Mouse (Mus musculus) liver, postnatal 0 days (tissue): ENCODE data around the gene Grm2. TPM values are rescaled to one million over a fixed set of nuclear protein-coding genes. Genes with fewer than 3 reads are reported as not detected.

Experiments
- ATAC-seq: fragments of 200-750 bp; cut with Nextera tagmentation; 2 replicates; pipeline ENCODE4 v1.8.0; 2017; ENCODE audit warnings: mild to moderate bottlenecking, moderate library complexity
- DNase-seq: peaks from one replicate; pipeline ENCODE4 v3.0.0-alpha.2; 2016
- H3K27ac ChIP-seq: fragments of 300-500 bp; sonication (generic); 2 replicates; pipeline ENCODE4 v1.5.1; 2014; ENCODE audit warnings: antibody characterized with exemption, moderate library complexity, mild to moderate bottlenecking, low read depth
- H3K27me3 ChIP-seq: fragments of 300-500 bp; sonication (generic); 2 replicates; pipeline ENCODE4 v1.6.1; 2014; ENCODE audit warnings: low read length, control low read depth, mixed read lengths; ENCODE audit not compliant: insufficient read depth
- H3K36me3 ChIP-seq: fragments of 300-500 bp; sonication (generic); replicated peaks from 2 replicates; pipeline ENCODE4 v1.6.1; 2014; ENCODE audit warnings: mild to moderate bottlenecking, control low read depth, low read length, moderate library complexity, mixed read lengths; ENCODE audit not compliant: insufficient read depth
- H3K4me1 ChIP-seq: fragments of 300-500 bp; sonication (generic); 2 replicates; pipeline ENCODE4 v1.6.1; 2014; ENCODE audit warnings: antibody characterized with exemption, mild to moderate bottlenecking, control low read depth; ENCODE audit not compliant: insufficient read depth
- H3K4me2 ChIP-seq: fragments of 300-500 bp; sonication (generic); 2 replicates; pipeline ENCODE4 v1.6.1; 2014; ENCODE audit warnings: low read depth, mild to moderate bottlenecking, low read length, moderate library complexity, mixed read lengths
- H3K4me3 ChIP-seq: fragments of 300-500 bp; sonication (generic); 2 replicates; pipeline ENCODE4 v1.5.1; 2014; ENCODE audit warnings: low read depth, low read length
- H3K9ac ChIP-seq: fragments of 300-500 bp; sonication (generic); replicated peaks from 2 replicates; pipeline ENCODE4 v1.6.1; 2014; ENCODE audit warnings: mild to moderate bottlenecking, moderate library complexity
- H3K9me3 ChIP-seq: fragments of 300-500 bp; sonication (generic); 2 replicates; pipeline ENCODE4 v1.6.1; 2016; ENCODE audit warnings: mild to moderate bottlenecking, control low read depth, low read length, mixed read lengths
- CTCF ChIP-seq: sonication (generic); IDR thresholded peaks from 2 replicates; pipeline ENCODE4 v1.5.1; 2016; ENCODE audit warnings: antibody characterized with exemption, low read depth
- EP300 ChIP-seq: IDR thresholded peaks from 2 replicates; pipeline ENCODE4 v1.6.1; 2016; ENCODE audit warnings: antibody characterized with exemption, low read depth, mild to moderate bottlenecking
- WGBS: fragments of 180-500 bp; shearing (Covaris S2); extraction: QIAGEN DNeasy Blood & Tissue Kit; methylation state at CpG from one replicate; pipeline ENCODE4 v1.1.7; 2014; ENCODE audit not compliant: insufficient replicate concordance; 5-methylcytosine and 5-hydroxymethylcytosine counted together
- polyA plus RNA-seq: library from polyadenylated mRNA; unstranded; fragments of >200 nt; fragmentation: Nextera tagmentation; extraction: Ambion mirVana; gene quantifications from 2 replicates; pipeline ENCODE4 v1.2.1, GENCODE M21; 2015

The Grm2 gene
- polyA plus RNA-seq, 1 experiment from 2014 or later: not detected

GRCm38 (mm10) chr9:106617496-106617895 lies 38.4 kb downstream of the Grm2 start:
- ATAC-seq (no peak), DNase-seq (no peak)
- no peak overlapping the region for H3K4me2 ChIP-seq
- no peak overlapping the region for H3K27ac ChIP-seq
- H3K36me3 ChIP-seq: no peaks in the 10 kb centered on the region
- no peak overlapping the region for H3K4me3 ChIP-seq
- H3K9ac ChIP-seq: no peak overlapping the region
- H3K9me3 ChIP-seq: no peaks in the 10 kb centered on the region
- no peaks in the 10 kb centered on the region for H3K27me3 ChIP-seq
- H3K4me1 ChIP-seq: no peaks in the 10 kb centered on the region
- TF ChIP-seq CTCF: no peak
- no peak for TF ChIP-seq EP300
- WGBS: 78% methylated on average over 3 of the region's 3 CpGs

DNA sequence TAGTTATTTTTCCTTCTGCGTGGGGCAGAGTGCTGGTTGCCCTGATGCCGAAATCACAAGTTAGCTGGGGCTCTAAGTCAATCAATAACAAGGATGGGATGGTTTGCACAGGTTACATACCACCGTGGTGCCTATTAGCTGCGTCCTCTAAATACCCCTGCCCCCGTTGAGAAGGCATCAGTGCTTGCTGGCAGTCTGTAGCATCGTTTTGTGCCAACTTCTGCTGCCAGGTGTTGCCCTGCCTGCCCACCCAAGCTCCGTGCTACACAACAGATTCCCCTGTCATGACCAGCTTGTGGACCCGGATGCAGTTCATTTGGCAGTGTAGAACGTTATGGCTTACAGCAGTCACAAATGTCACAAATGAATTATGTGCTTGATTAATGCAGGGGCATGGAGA lies 39.6 kb downstream of the Grm2 start:
- no peaks in the 10 kb centered on the region for H3K27me3 ChIP-seq
- no peak for DNase-seq
- WGBS: 70% methylated on average over 9 of the region's 9 CpGs

GRCm38 (mm10) chr9:106614616-106615015 lies 41.3 kb downstream of the Grm2 start:
- Histone ChIP-seq H3K27me3 (no peaks in the 10 kb centered on the region), H3K27ac (no peak overlapping the region), H3K9me3 (no peaks in the 10 kb centered on the region), H3K9ac (no peak overlapping the region), H3K4me2 (no peak overlapping the region), H3K4me1 (no peaks in the 10 kb centered on the region), H3K36me3 (no peaks in the 10 kb centered on the region), H3K4me3 (no peak overlapping the region)
- ATAC-seq (no peak), DNase-seq (no peak)
- TF ChIP-seq CTCF (no peak), EP300 (no peak)
- 38% methylated on average over 3 of the region's 3 CpGs for WGBS

More for the DNA sequence above, 39.6 kb downstream of the Grm2 start:
- Histone ChIP-seq H3K4me2 (no peak overlapping the region), H3K4me3 (no peak overlapping the region), H3K27ac (no peak overlapping the region), H3K9me3 (no peaks in the 10 kb centered on the region), H3K36me3 (no peaks in the 10 kb centered on the region), H3K4me1 (no peaks in the 10 kb centered on the region), H3K9ac (no peak overlapping the region)
- TF ChIP-seq EP300: no peak
- no peak for TF ChIP-seq CTCF
- no peak for ATAC-seq

DNA sequence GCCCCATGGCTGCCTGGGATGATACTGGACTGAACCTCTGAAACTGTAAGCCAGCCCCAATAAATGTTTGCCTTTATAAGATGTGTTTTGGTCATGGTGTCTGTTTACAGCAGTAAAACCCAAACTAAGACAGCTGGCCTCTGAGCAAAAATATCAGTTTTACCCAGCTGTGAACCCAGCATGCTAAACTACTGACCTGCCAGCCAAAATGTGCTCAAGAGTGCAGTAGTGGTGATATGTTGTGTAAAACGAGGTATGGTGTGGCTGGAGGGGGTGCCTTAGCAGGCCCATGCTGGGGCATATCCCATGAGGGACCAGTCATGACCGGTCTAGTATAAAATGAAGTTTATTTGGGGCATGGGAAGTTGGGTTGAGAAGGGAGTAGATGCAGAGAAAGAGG lies 41.9 kb downstream of the Grm2 start:
- Histone ChIP-seq H3K4me2 (no peak overlapping the region), H3K27me3 (no peaks in the 10 kb centered on the region), H3K9me3 (no peaks in the 10 kb centered on the region), H3K27ac (no peak overlapping the region), H3K4me3 (no peak overlapping the region), H3K36me3 (no peaks in the 10 kb centered on the region), H3K4me1 (no peaks in the 10 kb centered on the region), H3K9ac (no peak overlapping the region)
- 46% methylated on average over 2 of the region's 2 CpGs for WGBS
- no peak for ATAC-seq
- TF ChIP-seq EP300 (no peak), CTCF (no peak)
- DNase-seq: no peak

DNA sequence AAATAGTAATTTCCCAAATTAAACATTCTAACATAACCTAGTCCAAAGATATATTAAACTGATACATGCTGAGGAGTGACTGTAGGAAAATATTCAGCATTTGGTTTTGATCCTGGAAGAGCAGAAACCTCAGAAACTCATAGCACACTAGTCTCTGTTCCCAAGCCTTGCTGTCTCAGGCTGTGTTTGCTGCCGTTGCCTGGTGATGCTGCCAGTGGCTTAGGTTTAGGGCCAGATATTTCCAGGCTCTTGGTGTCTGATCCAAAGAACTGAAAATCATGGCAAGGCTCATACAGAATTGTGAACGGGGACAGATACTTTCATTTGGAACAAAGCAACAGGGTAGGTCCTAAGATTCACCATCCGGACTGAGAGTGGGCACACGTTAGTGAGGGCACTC lies 45.2 kb downstream of the Grm2 start:
- DNase-seq: no peak
- no peak for TF ChIP-seq CTCF
- no peak for TF ChIP-seq EP300

DNA sequence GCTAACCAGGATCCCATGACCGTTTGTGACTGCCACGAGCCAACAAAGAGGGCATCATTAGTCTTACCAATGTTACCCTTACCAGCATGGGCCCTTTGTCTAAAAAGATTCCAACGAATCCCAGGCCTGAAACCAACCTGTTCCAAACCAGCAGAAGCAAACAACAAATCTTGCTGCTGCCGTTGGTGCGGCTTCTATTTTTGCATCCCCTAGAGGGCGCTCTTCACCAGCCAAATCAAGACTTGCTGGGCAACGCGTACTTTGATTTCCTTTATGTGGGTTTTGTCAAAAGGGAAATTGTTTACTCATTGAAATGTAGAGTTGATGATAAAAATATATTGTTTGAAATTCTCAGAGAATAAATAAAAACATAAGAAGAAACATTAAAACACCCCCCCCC lies 55.3 kb downstream of the Grm2 start:
- no peaks in the 10 kb centered on the region for H3K36me3 ChIP-seq
- 26% methylated on average over 8 of the region's 8 CpGs for WGBS
- no peak overlapping the region for H3K4me2 ChIP-seq
- peak; percentile 81 for TF ChIP-seq CTCF
- no peak for TF ChIP-seq EP300
- no peak overlapping the region for H3K27ac ChIP-seq
- no peaks in the 10 kb centered on the region for H3K27me3 ChIP-seq
- no peaks in the 10 kb centered on the region for H3K9me3 ChIP-seq
- no peak for ATAC-seq
- H3K9ac ChIP-seq: no peak overlapping the region
- no peaks in the 10 kb centered on the region for H3K4me1 ChIP-seq
- no peak overlapping the region for H3K4me3 ChIP-seq
- DNase-seq: peak; percentile 64

More for the DNA sequence above, 45.2 kb downstream of the Grm2 start:
- Histone ChIP-seq H3K36me3 (no peaks in the 10 kb centered on the region), H3K4me3 (no peak overlapping the region), H3K4me1 (no peaks in the 10 kb centered on the region), H3K27ac (no peak overlapping the region), H3K9ac (no peak overlapping the region), H3K27me3 (no peaks in the 10 kb centered on the region), H3K9me3 (no peaks in the 10 kb centered on the region), H3K4me2 (no peak overlapping the region)
- 78% methylated on average over 4 of the region's 4 CpGs for WGBS
- ATAC-seq: no peak

- no peak overlapping the region for H3K27ac ChIP-seq
- H3K27me3 ChIP-seq: no peaks in the 10 kb centered on the region
- H3K9me3 ChIP-seq: no peaks in the 10 kb centered on the region
- H3K4me3 ChIP-seq: no peak overlapping the region
- ATAC-seq (no peak), DNase-seq (no peak)
- WGBS: 50% methylated on average over 7 of the region's 7 CpGs
- no peak overlapping the region for H3K4me2 ChIP-seq
- no peaks in the 10 kb centered on the region for H3K36me3 ChIP-seq
- H3K4me1 ChIP-seq: no peaks in the 10 kb centered on the region
- H3K9ac ChIP-seq: no peak overlapping the region
- TF ChIP-seq CTCF (no peak), EP300 (no peak)
Measured at GRCm38 (mm10) chr9:106598466-106598865, 57.4 kb downstream of the Grm2 start.
